Mouse (Mus musculus): ENCODE measurements around the gene Smim6. TPM values are rescaled to one million over a fixed set of nuclear protein-coding genes. Genes with fewer than 3 reads are reported as not detected.

Smim6 gene
- total and polyA plus RNA-seq, 3 experiments = 2.4 TPM; not detected in 2

DNA sequence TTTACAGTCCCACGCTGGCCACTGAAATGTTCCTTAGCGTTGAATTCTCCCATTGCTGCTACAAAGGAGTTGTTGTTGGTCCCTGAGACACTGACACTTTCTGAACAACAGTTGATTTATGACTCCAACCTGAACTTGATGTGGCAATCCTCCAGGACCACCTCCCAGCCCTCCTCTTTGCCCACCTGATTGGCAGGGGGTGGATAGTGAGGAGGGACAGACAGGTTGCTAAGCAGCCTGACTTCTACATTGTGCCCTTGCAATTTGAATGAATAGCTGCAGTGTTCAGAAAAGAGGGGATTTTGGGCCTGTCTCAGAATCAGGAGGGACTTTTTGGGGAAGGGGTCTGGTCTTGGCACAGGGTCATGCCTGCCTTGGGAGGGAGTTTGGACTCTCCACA, 38.9 kb downstream of the Smim6 start:
- H3K36me3 ChIP-seq (replicated peaks) = peaks cover 100% of the 10 kb centered on the region
- H3K4me3 ChIP-seq (ENCODE audit: low read depth, low read length) = no peak overlapping the region
- TF ChIP-seq CTCF (IDR thresholded peaks at IDR 0.05; ENCODE audit: low read depth, low read length) = no peak
- no peak for TF ChIP-seq GATA1 (IDR thresholded peaks at IDR 0.05; ENCODE audit: borderline replicate concordance, low read length)
- TF ChIP-seq TAL1 (conservative IDR thresholded peaks at IDR 0.05; ENCODE audit: low read depth, low read length) = no peak
- TF ChIP-seq POLR2AphosphoS5 (IDR thresholded peaks at IDR 0.05; ENCODE audit: insufficient replicate concordance, low read depth, low read length) = no peak
- no peaks in the 10 kb centered on the region for H3K27me3 ChIP-seq (ENCODE audit: insufficient read depth, low read length)
- ATAC-seq (ENCODE audit: extremely low read depth, insufficient number of reproducible peaks, low FRiP score, poor library complexity, severe bottlenecking) (no peak), DNase-seq (ENCODE audit: low spot score) (no peak)
- no peaks in the 10 kb centered on the region for H3K9me3 ChIP-seq (replicated peaks)
- H3K4me1 ChIP-seq (ENCODE audit: insufficient read depth, low read depth, low read length) = no peaks in the 10 kb centered on the region

DNA sequence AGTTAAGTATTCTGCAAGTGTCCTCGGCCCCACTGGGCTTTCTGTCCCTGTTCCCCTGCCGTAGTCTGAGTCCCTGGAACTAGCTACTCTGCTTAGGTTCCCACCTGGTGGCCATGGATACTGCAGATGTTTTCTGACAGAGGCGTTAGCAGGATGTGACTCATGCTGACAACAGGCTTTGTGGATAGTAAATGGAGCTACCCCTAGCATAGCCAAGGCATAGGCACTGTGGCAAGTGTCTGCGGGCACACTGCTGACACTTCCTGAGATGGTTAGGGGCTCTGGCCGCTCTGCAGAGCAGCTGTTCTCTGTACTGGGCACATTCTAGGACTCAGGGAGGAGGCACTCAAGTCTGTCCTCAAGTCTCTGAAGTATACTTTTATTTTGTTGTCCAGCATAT, 42.9 kb downstream of the Smim6 start:
- DNase-seq (ENCODE audit: low spot score) (no peak), ATAC-seq (ENCODE audit: extremely low read depth, insufficient number of reproducible peaks, low FRiP score, poor library complexity, severe bottlenecking) (no peak)
- TF ChIP-seq POLR2AphosphoS5 (IDR thresholded peaks at IDR 0.05; ENCODE audit: insufficient replicate concordance, low read depth, low read length) = no peak
- no peak for TF ChIP-seq GATA2 (IDR thresholded peaks at IDR 0.05; ENCODE audit: borderline replicate concordance, low read depth, low read length)
- no peak for TF ChIP-seq CTCF (IDR thresholded peaks at IDR 0.05; ENCODE audit: low read depth, low read length)
- TF ChIP-seq TAL1 (conservative IDR thresholded peaks at IDR 0.05; ENCODE audit: low read depth, low read length) = no peak
- peaks cover 93% of the 10 kb centered on the region for H3K36me3 ChIP-seq (replicated peaks)
- no peaks in the 10 kb centered on the region for H3K9me3 ChIP-seq (replicated peaks)
- H3K4me3 ChIP-seq (ENCODE audit: low read depth, low read length) = no peak overlapping the region
- no peaks in the 10 kb centered on the region for H3K27me3 ChIP-seq (ENCODE audit: insufficient read depth, low read length)
- H3K4me1 ChIP-seq (ENCODE audit: insufficient read depth, low read depth, low read length) = no peaks in the 10 kb centered on the region

DNA sequence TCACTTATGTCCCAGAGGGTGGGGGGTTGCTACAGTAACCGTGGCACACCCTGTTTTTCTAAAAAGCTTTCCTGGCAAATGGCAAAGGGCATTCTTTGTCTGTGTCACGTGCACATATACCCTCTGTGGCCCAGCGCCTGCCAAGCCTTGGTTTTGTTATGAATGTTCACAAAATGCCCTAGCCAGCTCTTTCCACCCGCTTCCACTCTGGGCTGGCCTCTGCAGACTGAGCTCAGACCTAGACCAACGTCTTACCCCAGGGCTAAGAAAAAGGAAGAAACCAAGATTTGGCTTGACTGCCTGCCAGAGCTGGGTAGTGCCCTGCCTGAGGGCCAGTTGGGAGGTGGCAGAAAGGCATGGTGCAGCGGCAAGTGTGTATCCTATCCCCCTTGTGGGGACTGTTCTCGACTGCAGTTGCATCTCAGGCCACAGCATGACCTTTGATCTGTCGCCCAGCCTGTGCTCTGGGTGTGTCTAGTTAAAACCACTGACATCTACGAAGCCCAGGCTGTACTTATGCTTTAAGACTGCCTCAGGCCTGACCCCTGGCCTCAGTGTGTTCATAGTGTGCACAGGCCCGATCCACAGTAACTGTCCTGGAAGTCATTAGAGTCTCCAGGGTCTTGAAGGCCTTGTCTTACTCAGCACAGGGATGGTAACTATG, 43.5 kb downstream of the Smim6 start:
- no peak for DNase-seq (ENCODE audit: low spot score)

DNA sequence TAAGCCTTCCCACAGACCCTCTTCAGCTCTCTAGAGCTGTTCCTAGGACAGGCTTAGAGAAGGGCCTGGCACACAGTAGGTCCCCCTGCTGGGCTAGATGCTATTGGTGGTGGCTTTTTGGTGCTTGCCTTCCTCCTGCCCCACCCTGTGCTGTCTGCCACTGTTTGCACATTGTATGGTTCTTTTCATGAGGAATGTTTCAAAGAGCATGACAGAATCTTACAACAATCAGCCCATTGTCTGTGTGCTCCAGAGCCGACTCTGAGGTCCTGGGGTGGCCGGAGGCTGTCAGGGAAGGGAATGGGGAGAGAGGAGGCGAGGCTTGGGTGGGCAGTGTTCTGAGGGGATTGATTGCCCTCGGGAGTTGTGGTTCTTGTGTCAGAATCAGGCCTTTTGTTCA, 44.6 kb downstream of the Smim6 start:
- Histone ChIP-seq H3K27me3 (ENCODE audit: insufficient read depth, low read length) (no peaks in the 10 kb centered on the region), H3K9me3 (replicated peaks) (no peaks in the 10 kb centered on the region), H3K4me1 (ENCODE audit: insufficient read depth, low read depth, low read length) (no peaks in the 10 kb centered on the region), H3K36me3 (replicated peaks) (peaks cover 93% of the 10 kb centered on the region), H3K4me3 (ENCODE audit: low read depth, low read length) (no peak overlapping the region)
- DNase-seq (ENCODE audit: low spot score) = no peak
- TF ChIP-seq TAL1 (conservative IDR thresholded peaks at IDR 0.05; ENCODE audit: low read depth, low read length) = no peak
- no peak for TF ChIP-seq GATA2 (IDR thresholded peaks at IDR 0.05; ENCODE audit: borderline replicate concordance, low read depth, low read length)
- no peak for TF ChIP-seq CTCF (IDR thresholded peaks at IDR 0.05; ENCODE audit: low read depth, low read length)
- no peak for TF ChIP-seq GATA1 (IDR thresholded peaks at IDR 0.05; ENCODE audit: borderline replicate concordance, low read length)
- TF ChIP-seq POLR2AphosphoS5 (IDR thresholded peaks at IDR 0.05; ENCODE audit: insufficient replicate concordance, low read depth, low read length) = no peak
- no peak for ATAC-seq (ENCODE audit: extremely low read depth, insufficient number of reproducible peaks, low FRiP score, poor library complexity, severe bottlenecking)

More for the DNA sequence above, 43.5 kb downstream of the Smim6 start:
- TF ChIP-seq POLR2AphosphoS5 (IDR thresholded peaks at IDR 0.05; ENCODE audit: insufficient replicate concordance, low read depth, low read length) (no peak), GATA2 (IDR thresholded peaks at IDR 0.05; ENCODE audit: borderline replicate concordance, low read depth, low read length) (no peak), CTCF (IDR thresholded peaks at IDR 0.05; ENCODE audit: low read depth, low read length) (no peak), GATA1 (IDR thresholded peaks at IDR 0.05; ENCODE audit: borderline replicate concordance, low read length) (no peak), TAL1 (conservative IDR thresholded peaks at IDR 0.05; ENCODE audit: low read depth, low read length) (no peak)
- Histone ChIP-seq H3K27me3 (ENCODE audit: insufficient read depth, low read length) (no peaks in the 10 kb centered on the region), H3K9me3 (replicated peaks) (no peaks in the 10 kb centered on the region), H3K4me3 (ENCODE audit: low read depth, low read length) (no peak overlapping the region), H3K4me1 (ENCODE audit: insufficient read depth, low read depth, low read length) (no peaks in the 10 kb centered on the region), H3K36me3 (replicated peaks) (peaks cover 93% of the 10 kb centered on the region)
- no peak for ATAC-seq (ENCODE audit: extremely low read depth, insufficient number of reproducible peaks, low FRiP score, poor library complexity, severe bottlenecking)

DNA sequence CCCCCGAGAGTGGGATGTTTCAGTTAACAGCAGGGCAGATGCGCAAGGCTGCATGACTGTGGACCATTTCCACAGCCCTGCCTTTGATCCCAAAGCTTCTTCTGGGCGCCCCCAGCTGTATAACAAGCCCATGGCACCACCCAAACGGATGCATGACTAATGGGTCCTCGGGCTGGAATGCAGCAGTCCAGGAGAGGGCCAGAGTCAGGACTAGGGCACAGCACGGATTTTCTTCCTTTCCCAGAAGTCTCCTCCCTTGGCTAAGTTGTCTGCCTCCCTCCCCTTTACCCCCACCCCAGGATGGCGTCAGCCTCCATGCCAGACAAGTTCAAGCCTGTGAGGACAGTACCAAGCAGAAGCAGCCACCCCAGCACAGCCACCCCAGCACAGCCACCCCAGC, 46.2 kb downstream of the Smim6 start:
- Histone ChIP-seq H3K4me3 (ENCODE audit: low read depth, low read length) (no peak overlapping the region), H3K36me3 (replicated peaks) (peaks cover 93% of the 10 kb centered on the region), H3K9me3 (replicated peaks) (no peaks in the 10 kb centered on the region), H3K27me3 (ENCODE audit: insufficient read depth, low read length) (no peaks in the 10 kb centered on the region), H3K4me1 (ENCODE audit: insufficient read depth, low read depth, low read length) (no peaks in the 10 kb centered on the region)
- TF ChIP-seq GATA2 (IDR thresholded peaks at IDR 0.05; ENCODE audit: borderline replicate concordance, low read depth, low read length) (no peak), CTCF (IDR thresholded peaks at IDR 0.05; ENCODE audit: low read depth, low read length) (no peak), POLR2AphosphoS5 (IDR thresholded peaks at IDR 0.05; ENCODE audit: insufficient replicate concordance, low read depth, low read length) (no peak), GATA1 (IDR thresholded peaks at IDR 0.05; ENCODE audit: borderline replicate concordance, low read length) (no peak), TAL1 (conservative IDR thresholded peaks at IDR 0.05; ENCODE audit: low read depth, low read length) (no peak)
- DNase-seq (ENCODE audit: low spot score) (no peak), ATAC-seq (ENCODE audit: extremely low read depth, insufficient number of reproducible peaks, low FRiP score, poor library complexity, severe bottlenecking) (no peak)

DNA sequence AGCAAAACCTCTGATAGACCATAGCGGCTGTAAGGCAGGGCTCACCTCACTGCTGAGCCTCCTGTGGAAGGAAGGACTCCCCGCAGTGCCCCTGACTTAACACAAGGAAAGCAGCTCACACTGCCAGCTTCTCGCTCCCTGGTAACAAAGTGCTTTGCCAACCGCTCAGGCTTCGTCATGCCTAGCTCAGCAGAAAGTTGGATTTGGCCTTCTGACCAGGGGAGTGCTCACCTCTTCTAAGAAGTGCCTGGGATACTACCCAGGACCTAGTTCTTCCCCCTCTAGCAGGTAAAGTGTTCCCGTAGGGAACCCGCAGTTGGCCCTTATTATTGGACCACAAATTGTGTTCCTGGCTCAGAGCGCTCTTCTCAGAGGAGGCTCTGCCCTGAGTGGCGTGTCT, 47.2 kb downstream of the Smim6 start:
- ATAC-seq (ENCODE audit: extremely low read depth, insufficient number of reproducible peaks, low FRiP score, poor library complexity, severe bottlenecking) (no peak), DNase-seq (ENCODE audit: low spot score) (no peak)
- Histone ChIP-seq H3K27me3 (ENCODE audit: insufficient read depth, low read length) (peaks cover 1% of the 10 kb centered on the region; the same call in 1 of the 2 replicates), H3K4me3 (ENCODE audit: low read depth, low read length) (no peak overlapping the region), H3K9me3 (replicated peaks) (no peaks in the 10 kb centered on the region), H3K4me1 (ENCODE audit: insufficient read depth, low read depth, low read length) (peaks cover 3% of the 10 kb centered on the region; the same call in 1 of the 2 replicates), H3K36me3 (replicated peaks) (peaks cover 93% of the 10 kb centered on the region)
- TF ChIP-seq TAL1 (conservative IDR thresholded peaks at IDR 0.05; ENCODE audit: low read depth, low read length) (no peak), CTCF (IDR thresholded peaks at IDR 0.05; ENCODE audit: low read depth, low read length) (no peak), GATA2 (IDR thresholded peaks at IDR 0.05; ENCODE audit: borderline replicate concordance, low read depth, low read length) (no peak), POLR2AphosphoS5 (IDR thresholded peaks at IDR 0.05; ENCODE audit: insufficient replicate concordance, low read depth, low read length) (no peak), GATA1 (IDR thresholded peaks at IDR 0.05; ENCODE audit: borderline replicate concordance, low read length) (no peak)

Data from G1E (cell line).